Mouse (Mus musculus) heart, adult 2 months (tissue): ENCODE measurements around the gene Pafah1b1.

Source experiments
- CTCF ChIP-seq: fragments of 200-600 bp; IDR thresholded peaks from 2 replicates; pipeline ENCODE4 v1.8.1; 2022; ENCODE audit warnings: antibody characterized with exemption, mild to moderate bottlenecking, moderate library complexity
- EP300 ChIP-seq: fragments of 200-500 bp; IDR thresholded peaks from 2 replicates; pipeline ENCODE4 v1.6.1; 2011; ENCODE audit warnings: low read depth, low read length, control low read depth; ENCODE audit not compliant: insufficient read depth
- POLR2A ChIP-seq: fragments of 200-500 bp; IDR thresholded peaks from 2 replicates; pipeline ENCODE4 v1.6.1; 2011; ENCODE audit warnings: mild to moderate bottlenecking, low read depth, low read length, control low read depth; ENCODE audit not compliant: insufficient read depth

DNA sequence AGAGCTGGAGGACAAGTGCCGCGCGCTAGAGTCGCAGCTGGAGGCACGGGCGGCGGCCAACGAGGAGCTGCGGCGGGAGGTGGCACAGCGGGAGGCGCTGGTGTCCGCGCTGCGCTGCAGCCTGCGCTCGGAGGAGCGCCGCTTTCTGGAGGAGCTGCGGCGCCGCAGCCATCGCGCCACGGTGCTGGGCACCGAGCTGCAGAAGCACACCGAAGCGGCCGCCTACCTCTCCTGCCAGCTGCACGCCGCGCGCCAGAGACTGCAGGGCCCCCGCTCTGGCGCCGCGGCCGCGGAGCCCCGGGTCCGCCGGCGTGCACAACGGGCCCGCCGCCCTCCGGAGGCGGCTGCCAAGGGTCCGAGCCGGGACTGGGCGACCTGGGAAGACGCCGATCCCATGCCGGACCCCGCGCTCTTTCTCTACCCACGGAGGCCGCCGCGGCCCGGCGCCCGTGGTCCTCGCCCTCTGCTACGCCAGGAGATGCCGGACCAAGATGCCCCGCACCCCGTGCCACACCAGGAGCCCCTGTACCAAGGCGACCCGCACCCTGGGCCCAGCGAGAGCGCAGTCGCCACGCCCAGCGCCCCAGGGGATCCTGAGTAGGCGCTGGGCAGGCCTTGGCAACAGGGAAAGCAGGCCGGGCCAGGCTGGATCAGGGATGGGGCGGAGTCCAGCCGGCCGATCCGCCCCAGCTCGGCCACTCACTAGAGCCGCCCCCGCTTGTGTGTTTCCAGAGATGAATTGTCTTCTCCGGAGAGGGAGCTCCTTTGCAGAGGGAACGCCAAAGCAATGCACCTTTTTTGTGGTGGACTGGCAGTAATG is 86.3 kb downstream of the Pafah1b1 start:
- TF ChIP-seq POLR2A (peak; percentile 85), EP300 (0 out of 2 replicates have a peak, but pooled peaks have one; percentile 5), CTCF (peak; percentile 72)
